Mouse (Mus musculus) bone marrow macrophage, adult 2 months (primary cell): ENCODE measurements around the gene Nfil3.

ENCODE experiments used
- CTCF ChIP-seq: IDR thresholded peaks from 2 replicates; pipeline ENCODE4 v1.5.1; 2012; ENCODE audit warnings: low read depth, mild to moderate bottlenecking, low read length, moderate library complexity
- POLR2A ChIP-seq: IDR thresholded peaks from 2 replicates; pipeline ENCODE4 v1.6.1; 2012; ENCODE audit warnings: mild to moderate bottlenecking, low read depth, low read length, borderline replicate concordance

DNA sequence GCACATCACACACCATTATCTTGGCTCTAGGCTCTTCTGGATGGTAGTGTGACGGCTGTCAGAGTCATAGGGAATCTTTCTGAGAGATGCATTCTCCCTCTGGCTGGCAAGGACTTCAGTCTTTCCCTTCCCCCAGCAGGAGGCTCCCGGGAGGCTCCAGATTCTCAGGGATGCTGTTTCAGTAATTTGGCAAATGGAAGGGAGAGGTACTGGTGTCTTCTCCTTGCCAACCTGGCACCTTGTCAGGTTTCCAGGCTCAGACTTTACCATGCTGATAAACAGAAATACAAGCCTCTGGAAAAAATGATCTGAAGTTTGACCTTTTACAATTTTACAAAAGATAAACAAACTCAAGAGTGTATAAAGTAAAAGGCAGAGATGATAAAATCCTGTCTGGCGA lies 26.9 kb upstream of the Nfil3 start:
- TF ChIP-seq POLR2A (no peak), CTCF (no peak)
